Mouse (Mus musculus) 416B (cell line): ENCODE measurements around the gene Fbxw25.
A peak's percentile ranks its signal among the peaks of the same experiment; 100 is the strongest.
"Not testable (repeated sequence)": the region's sequence is repeated elsewhere in the genome, so short reads cannot be mapped to it uniquely, and the experiment has no call there.

Source experiments
- DNase-seq: peaks from one replicate; pipeline ENCODE4 v3.0.0; 2011; ENCODE audit warnings: low read depth

Gene Fbxw25

GRCm38 (mm10) chr9:109664552-109664951 lies at the start of gene Fbxw25:
Gene Fbxw25, minus strand, starts transcription at chr9:109664652.
- not testable (repeated sequence) for DNase-seq

GRCm38 (mm10) chr9:109702600-109702999 lies 38.1 kb upstream of the Fbxw25 start, which contains the start of gene Fbxw18:
Gene Fbxw18, minus strand, starts transcription at chr9:109702700.
- DNase-seq = not testable (repeated sequence)

- DNase-seq = peak; percentile 36
Measured at GRCm38 (mm10) chr9:109685299-109685698, 20.8 kb upstream of the Fbxw25 start.

GRCm38 (mm10) chr9:109625957-109626356 lies 38.5 kb downstream of the Fbxw25 start, which contains the start of gene Fbxw24:
Gene Fbxw24, minus strand, starts transcription at chr9:109626057.
- DNase-seq = not testable (repeated sequence)

GRCm38 (mm10) chr9:109606837-109607236 lies 57.6 kb downstream of the Fbxw25 start:
- DNase-seq = peak; percentile 34

- peak; percentile 2 for DNase-seq
Measured at GRCm38 (mm10) chr9:109602128-109602527, 62.3 kb downstream of the Fbxw25 start.

GRCm38 (mm10) chr9:109597226-109597625 lies 67.2 kb downstream of the Fbxw25 start:
- DNase-seq = no peak
